Mouse (Mus musculus): Measurements from ENCODE around the gene Ankrd44.

DNA sequence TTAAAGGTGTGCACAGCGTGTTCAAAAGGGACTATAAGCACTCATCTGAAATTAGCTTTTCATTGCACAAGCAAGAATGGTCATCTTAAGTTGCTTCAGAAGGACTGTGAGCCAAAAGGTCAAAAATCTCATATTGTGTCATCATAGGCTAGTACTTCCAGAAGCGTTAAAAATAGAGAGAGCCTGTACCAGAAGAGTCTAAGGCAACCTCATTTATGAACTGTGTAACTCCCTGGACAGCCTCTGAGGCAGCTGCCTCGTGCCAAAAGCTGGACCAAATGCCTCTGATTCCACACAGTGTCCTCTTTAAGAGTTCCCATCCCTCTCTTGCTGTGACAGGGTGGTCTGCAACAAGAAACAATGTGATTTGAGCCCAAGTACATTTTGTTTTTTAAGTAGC is 176.7 kb downstream of the Ankrd44 start:
- TF ChIP-seq CTCF (IDR thresholded peaks at IDR 0.05; ENCODE audit: low read depth, low read length) (no peak), TAL1 (conservative IDR thresholded peaks at IDR 0.05; ENCODE audit: low read depth, low read length) (no peak), GATA1 (IDR thresholded peaks at IDR 0.05; ENCODE audit: borderline replicate concordance, low read length) (no peak), GATA2 (IDR thresholded peaks at IDR 0.05; ENCODE audit: borderline replicate concordance, low read depth, low read length) (no peak)

All from G1E (cell line).